8 mouse cellular contexts compared by ENCODE assay signal in the genomic region with DNA sequence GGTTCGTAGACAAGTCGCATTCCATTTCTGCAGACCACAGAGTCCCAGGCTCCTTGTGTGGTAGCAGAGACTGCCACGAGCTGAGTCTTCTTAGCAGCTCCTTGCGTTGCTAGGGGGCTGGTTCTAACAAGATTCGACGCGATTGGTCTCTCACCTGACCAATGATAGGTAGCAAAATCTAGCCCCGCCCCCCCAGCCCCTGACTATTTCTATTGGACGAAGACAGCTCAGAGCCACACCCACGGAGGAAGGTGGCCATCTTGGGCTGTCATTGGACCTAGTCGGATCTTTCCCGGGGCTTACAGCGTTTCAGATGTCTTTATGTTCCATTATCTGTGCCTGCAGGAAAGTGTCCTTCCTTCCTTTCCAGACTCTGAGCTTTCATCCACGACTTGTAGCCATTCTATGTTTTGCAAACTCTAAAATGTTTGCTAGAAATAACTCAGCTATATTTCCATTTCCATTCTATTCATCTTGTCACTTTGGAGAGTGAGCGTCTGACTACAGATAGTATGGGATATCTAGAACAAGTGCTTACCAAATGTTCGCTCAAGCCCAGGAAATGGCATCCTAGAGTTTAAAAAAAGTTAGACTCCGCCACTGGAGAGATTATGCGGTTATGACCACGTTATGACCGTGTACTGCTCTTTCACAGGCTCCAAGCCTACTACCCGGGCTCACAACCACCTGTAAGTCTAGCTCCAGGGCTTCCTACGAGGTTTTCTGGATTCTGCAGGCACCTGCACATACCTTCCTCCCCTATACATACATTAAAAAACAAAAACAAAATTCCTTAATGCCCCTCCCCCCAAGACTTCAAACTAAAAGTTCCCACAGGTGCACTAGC. TPM values are rescaled to one million over a fixed set of nuclear protein-coding genes. Genes with fewer than 3 reads are reported as not detected.
DNase-seq lines count a peak whose midpoint lies in the region; ATAC-seq and TF ChIP-seq lines count a peak whose summit lies in the region.

No protein-coding gene starts in this region.

- no peaks in the 10 kb centered on the region for H3K27me3 ChIP-seq in hindbrain, embryonic 11.5 days (ENCODE audit: control insufficient read depth, insufficient read depth, low read length)
- no peaks in the 10 kb centered on the region for H3K27me3 ChIP-seq in lung, embryonic 16.5 days (ENCODE audit: control insufficient read depth, insufficient read depth, low read depth, low read length)

- TF ChIP-seq CTCF in embryonic fibroblast, embryonic 13.5 days (IDR thresholded peaks at IDR 0.05; ENCODE audit: borderline replicate concordance, insufficient read depth, low read length) = no peak

- H3K4me2 ChIP-seq in hindbrain, embryonic 11.5 days (replicated peaks; ENCODE audit: low read depth, low read length) = peak overlapping the region; percentile 52
- H3K4me2 ChIP-seq in lung, embryonic 16.5 days (ENCODE audit: low read depth, low read length) = peak overlapping the region; percentile 65

- peak; percentile 86 for DNase-seq in brain, embryonic 18.5 days (ENCODE audit: low read depth, low spot score)
- DNase-seq in hindbrain, embryonic 11.5 days (ENCODE audit: low spot score) = peak; percentile 91
- peak; percentile 71 for DNase-seq in layer of hippocampus, adult 9-11 months
- peak; percentile 50 for DNase-seq in ovary, postnatal 14 days (ENCODE audit: low spot score)
- DNase-seq in thymus, postnatal 10 days (ENCODE audit: low spot score in 2 of 2) = peak; percentile 23 to 37

- no peaks in the 10 kb centered on the region for H3K9me3 ChIP-seq in hindbrain, embryonic 11.5 days (ENCODE audit: control insufficient read depth, low read length)
- H3K9me3 ChIP-seq in lung, embryonic 16.5 days (ENCODE audit: control insufficient read depth, low read length) = no peaks in the 10 kb centered on the region

- peak; percentile 56 for ATAC-seq in CD4-positive, CD25-positive, alpha-beta regulatory T cell, adult 4 months
- ATAC-seq in hindbrain, embryonic 11.5 days (ENCODE audit: low FRiP score) = peak; percentile 97
- peak; percentile 97 for ATAC-seq in lung, embryonic 16.5 days (ENCODE audit: low read depth)

- H3K9ac ChIP-seq in hindbrain, embryonic 11.5 days (ENCODE audit: low read depth, low read length) = peak overlapping the region; percentile 8; the same call in 1 of the 2 replicates
- H3K9ac ChIP-seq in lung, embryonic 16.5 days (ENCODE audit: low read length) = peak overlapping the region; percentile 39; the same call in 1 of the 2 replicates

- H3K27ac ChIP-seq in embryonic fibroblast, embryonic 13.5 days (ENCODE audit: insufficient read depth, low read length) = no peak overlapping the region
- H3K27ac ChIP-seq in hindbrain, embryonic 11.5 days (ENCODE audit: low read depth, low read length) = 0 out of 2 replicates have a peak overlapping the region, but pooled peaks have one; percentile 27
- H3K27ac ChIP-seq in lung, embryonic 16.5 days (ENCODE audit: low read length) = no peak overlapping the region

- no peaks in the 10 kb centered on the region for H3K4me1 ChIP-seq in embryonic fibroblast, embryonic 13.5 days (ENCODE audit: control insufficient read depth, insufficient read depth, low read length)
- H3K4me1 ChIP-seq in hindbrain, embryonic 11.5 days (replicated peaks; ENCODE audit: control insufficient read depth, insufficient read depth, low read length) = 0 out of 2 replicates have a peak, but pooled peaks cover 2% of the 10 kb centered on the region
- H3K4me1 ChIP-seq in lung, embryonic 16.5 days (replicated peaks; ENCODE audit: control insufficient read depth, insufficient read depth, low read length) = peaks cover 4% of the 10 kb centered on the region; the same call in 1 of the 2 replicates

- TF ChIP-seq POLR2A in embryonic fibroblast, embryonic 13.5 days (IDR thresholded peaks at IDR 0.05; ENCODE audit: low read depth, low read length) = peak; percentile 53; the same call in 1 of the 2 replicates

- WGBS in hindbrain, embryonic 11.5 days = 25% methylated on average over 22 of the region's 22 CpGs
- 20% methylated on average over 22 of the region's 22 CpGs for WGBS in lung, embryonic 16.5 days

- no peak overlapping the region for H3K4me3 ChIP-seq in embryonic fibroblast, embryonic 13.5 days (ENCODE audit: insufficient read depth, low read length)
- peak overlapping the region; percentile 27 for H3K4me3 ChIP-seq in hindbrain, embryonic 11.5 days (ENCODE audit: low read depth, low read length)
- peak overlapping the region; percentile 44 for H3K4me3 ChIP-seq in lung, embryonic 16.5 days (ENCODE audit: low read length)

- H3K36me3 ChIP-seq in hindbrain, embryonic 11.5 days (ENCODE audit: control insufficient read depth, insufficient read depth, low read length) = no peaks in the 10 kb centered on the region
- H3K36me3 ChIP-seq in lung, embryonic 16.5 days (ENCODE audit: control insufficient read depth, insufficient read depth, low read length) = peaks cover 6% of the 10 kb centered on the region

RNA-seq across cellular contexts. Expression of a gene that starts 8.8 kb away (rescaled TPM):
- 10 to 100 TPM; 11.9 to 15.4 TPM for polyA plus RNA-seq in CD4-positive, CD25-positive, alpha-beta regulatory T cell, adult 4 months (2017; shearing (Covaris generic))
- 19.3 and 19.8 TPM in 2 replicates for polyA plus RNA-seq in embryonic fibroblast, embryonic 13.5 days (2011; ENCODE audit: insufficient read length, low read depth, missing spikeins)
- polyA plus RNA-seq in hindbrain, embryonic 11.5 days (2014; fragmentation: Nextera tagmentation; extraction: Ambion mirVana) = 25.9 and 29.9 TPM in 2 replicates
- polyA plus RNA-seq in lung, embryonic 16.5 days (2015; fragmentation: Nextera tagmentation; extraction: Ambion mirVana) = 23.6 and 26.6 TPM in 2 replicates

RNA-seq across cellular contexts. Expression of a gene that starts 45.4 kb away (rescaled TPM):
- 100 to 1,000 TPM; 195 to 207 TPM for polyA plus RNA-seq in CD4-positive, CD25-positive, alpha-beta regulatory T cell, adult 4 months (2017; shearing (Covaris generic))
- polyA plus RNA-seq in embryonic fibroblast, embryonic 13.5 days (2011; ENCODE audit: insufficient read length, low read depth, missing spikeins) = 465 and 590 TPM in 2 replicates
- polyA plus RNA-seq in hindbrain, embryonic 11.5 days (2014; fragmentation: Nextera tagmentation; extraction: Ambion mirVana) = 854 and 865 TPM in 2 replicates
- 474 and 483 TPM in 2 replicates for polyA plus RNA-seq in lung, embryonic 16.5 days (2015; fragmentation: Nextera tagmentation; extraction: Ambion mirVana)

Comparison
In these comparisons a context has a peak if more than half of its experiments do, and no peak if none do; other contexts are left out.
1. DNase-seq: peak in every context shown above with its lines; median percentile 91 in hindbrain, embryonic 11.5 days; 86 in brain, embryonic 18.5 days; 71 in layer of hippocampus, adult 9-11 months; 50 in ovary, postnatal 14 days; 30 in thymus, postnatal 10 days.